ENCODE assay signal across 9 mouse cellular contexts in the genomic region with DNA sequence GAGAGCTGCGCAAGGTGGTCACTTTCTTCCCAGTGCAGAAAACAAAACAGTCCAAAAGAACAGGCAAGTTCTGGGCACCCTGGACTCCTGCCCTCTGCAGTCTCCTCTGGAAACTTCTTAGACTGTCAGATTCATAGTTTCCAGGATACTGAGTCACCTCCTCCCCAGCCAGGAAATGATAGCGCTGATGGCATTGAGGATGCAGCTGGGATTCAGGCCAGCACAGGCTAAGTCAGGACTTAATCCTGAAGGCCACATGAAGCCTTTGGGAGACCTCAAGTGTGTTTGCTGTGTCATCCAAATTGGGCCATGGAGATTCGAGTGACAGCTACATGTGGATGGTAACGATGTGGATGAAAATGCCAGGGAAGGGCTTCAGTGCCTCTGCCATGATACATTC.
DNase-seq lines count a peak whose midpoint lies in the region; ATAC-seq and TF ChIP-seq lines count a peak whose summit lies in the region.
"Had no signal": no experiment of that assay in that cellular context is flagged by ENCODE, and none has a peak within 500 bp of the region (broad histone marks: within the 10 kb centered on the region; RNA-seq: fewer than 3 reads in every experiment).

No protein-coding gene starts in this region.

- intact Hi-C loops in heart, adult 2 months (cut with DNase I): no loop called here
- intact Hi-C loops in left cerebral cortex, postnatal 36 days (cut with DNase I): no loop called here

- no peak for ATAC-seq in kidney, embryonic 14.5 days (ENCODE audit: low FRiP score, low TSS enrichment)

- peak; percentile 46 for DNase-seq in kidney, adult 11 months
- DNase-seq in heart, adult 2 months: peak; percentile 43 to 60
- DNase-seq in kidney, adult 9 months: peak; percentile 61
- peak; percentile 83 for DNase-seq in lung, postnatal 36 days
- DNase-seq in spleen, postnatal 14 days (ENCODE audit: low spot score in 2 of 2): no peak
- no peak for DNase-seq in cerebellum, adult 2 months
- no peak for DNase-seq in left cerebral cortex, postnatal 36 days (ENCODE audit: low spot score in 2 of 2)

- no peak overlapping the region for H3K4me2 ChIP-seq in kidney, embryonic 14.5 days (replicated peaks; ENCODE audit: low read depth, low read length)
- H3K4me2 ChIP-seq: stomach, embryonic 15.5 days had no signal

- TF ChIP-seq CTCF in heart, adult 2 months (IDR thresholded peaks at IDR 0.05): peak; percentile 59
- no peak for TF ChIP-seq CTCF in cerebellum, adult 2 months (IDR thresholded peaks at IDR 0.05; ENCODE audit: borderline replicate concordance, insufficient read depth, low read depth, low read length)

- WGBS in kidney, embryonic 14.5 days: 90% methylated on average over 4 of the region's 4 CpGs
- 52% methylated on average over 4 of the region's 4 CpGs for WGBS in heart, adult 2 months
- WGBS in cerebellum, adult 2 months: 70% methylated on average over 4 of the region's 4 CpGs

- no peaks in the 10 kb centered on the region for H3K27me3 ChIP-seq in kidney, embryonic 14.5 days (ENCODE audit: control insufficient read depth, insufficient read depth, low read length)
- no peaks in the 10 kb centered on the region for H3K27me3 ChIP-seq in heart, adult 2 months (ENCODE audit: control insufficient read depth, insufficient read depth, low read length)
- no peaks in the 10 kb centered on the region for H3K27me3 ChIP-seq in cerebellum, adult 2 months (ENCODE audit: control insufficient read depth, insufficient read depth, low read length)
- H3K27me3 ChIP-seq: stomach, embryonic 15.5 days had no signal

- TF ChIP-seq EP300 in heart, adult 2 months (IDR thresholded peaks at IDR 0.05; ENCODE audit: insufficient read depth, low read depth, low read length): peak; percentile 80

- TF ChIP-seq POLR2A in heart, adult 2 months (IDR thresholded peaks at IDR 0.05; ENCODE audit: insufficient read depth, low read depth, low read length): no peak
- TF ChIP-seq POLR2A in cerebellum, adult 2 months (IDR thresholded peaks at IDR 0.05; ENCODE audit: borderline replicate concordance, insufficient read depth, low read length): no peak

- no peak overlapping the region for H3K4me3 ChIP-seq in kidney, embryonic 14.5 days (ENCODE audit: low read length)
- no peak overlapping the region for H3K4me3 ChIP-seq in heart, adult 2 months
- no peak overlapping the region for H3K4me3 ChIP-seq in cerebellum, adult 2 months (replicated peaks; ENCODE audit: insufficient read depth, low read depth, low read length)
- H3K4me3 ChIP-seq: stomach, embryonic 15.5 days had no signal

- no peak overlapping the region for H3K9ac ChIP-seq in kidney, embryonic 14.5 days (ENCODE audit: low read depth, low read length)
- no peak overlapping the region for H3K9ac ChIP-seq in heart, adult 2 months (ENCODE audit: low read depth, low read length)
- H3K9ac ChIP-seq: stomach, embryonic 15.5 days had no signal

- no peaks in the 10 kb centered on the region for H3K36me3 ChIP-seq in kidney, embryonic 14.5 days (ENCODE audit: control insufficient read depth, insufficient read depth, low read length)
- peaks cover 3% of the 10 kb centered on the region; the same call in 1 of the 2 replicates for H3K36me3 ChIP-seq in heart, adult 2 months (ENCODE audit: control insufficient read depth, insufficient read depth, low read length)
- H3K36me3 ChIP-seq: stomach, embryonic 15.5 days had no signal

- no peak overlapping the region for H3K27ac ChIP-seq in kidney, embryonic 14.5 days (ENCODE audit: low read depth, low read length)
- peak overlapping the region; percentile 78 for H3K27ac ChIP-seq in heart, adult 2 months
- H3K27ac ChIP-seq in cerebellum, adult 2 months (ENCODE audit: insufficient read depth, low read length): no peak overlapping the region
- H3K27ac ChIP-seq: stomach, embryonic 15.5 days had no signal

- no peaks in the 10 kb centered on the region for H3K9me3 ChIP-seq in kidney, embryonic 14.5 days (ENCODE audit: control insufficient read depth, low read length)
- H3K9me3 ChIP-seq: stomach, embryonic 15.5 days had no signal

- H3K79me2 ChIP-seq in heart, adult 2 months (replicated peaks; ENCODE audit: control insufficient read depth, insufficient read depth, low read length): no peaks in the 10 kb centered on the region

- no peaks in the 10 kb centered on the region for H3K4me1 ChIP-seq in kidney, embryonic 14.5 days (ENCODE audit: control insufficient read depth, insufficient read depth, low read length)
- peaks cover 14% of the 10 kb centered on the region for H3K4me1 ChIP-seq in heart, adult 2 months (ENCODE audit: control insufficient read depth, insufficient read depth, low read length)
- no peaks in the 10 kb centered on the region for H3K4me1 ChIP-seq in cerebellum, adult 2 months (ENCODE audit: control insufficient read depth, insufficient read depth, low read length)
- H3K4me1 ChIP-seq: stomach, embryonic 15.5 days had no signal

Comparison
In these comparisons a context has a peak if more than half of its experiments do, and no peak if none do; other contexts are left out.
1. DNase-seq: peak in kidney, adult 11 months (single experiment), heart, adult 2 months (2 of 2), kidney, adult 9 months (single experiment) and lung, postnatal 36 days (single experiment); none in spleen, postnatal 14 days (0 of 2), cerebellum, adult 2 months (0 of 2) and left cerebral cortex, postnatal 36 days (0 of 2).